Mouse (Mus musculus): ENCODE data around the gene Lingo2. TPM values are rescaled to one million over a fixed set of nuclear protein-coding genes. Genes with fewer than 3 reads are reported as not detected.

Lingo2 gene
- polyA plus RNA-seq, 1 experiment = not detected

DNA sequence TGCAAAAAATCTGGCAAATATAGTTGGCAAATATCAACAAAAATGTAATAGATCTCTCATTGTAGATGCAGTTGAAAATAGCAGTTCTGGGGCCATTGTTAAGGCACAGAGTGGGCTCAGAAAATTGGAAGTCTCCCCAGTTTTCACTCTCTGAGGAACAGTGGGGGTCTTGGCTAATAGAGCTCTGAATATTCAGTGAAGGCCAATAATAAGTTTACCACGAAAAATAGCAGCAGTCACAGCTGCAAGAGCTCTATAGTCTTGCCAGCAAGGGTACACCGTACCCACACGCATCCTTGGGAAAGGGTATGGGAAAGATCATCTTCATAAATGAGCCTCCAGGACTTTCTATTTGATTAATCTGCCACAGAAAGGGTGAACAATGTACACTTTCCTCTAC lies 375.3 kb downstream of the Lingo2 start:
- no peaks in the 10 kb centered on the region for H3K4me1 ChIP-seq (ENCODE audit: control insufficient read depth, insufficient read depth, low read length)
- H3K4me3 ChIP-seq (ENCODE audit: insufficient read depth, low read length) = no peak overlapping the region
- TF ChIP-seq POLR2A (IDR thresholded peaks at IDR 0.05; ENCODE audit: borderline replicate concordance, low read depth, low read length) = no peak
- TF ChIP-seq CTCF (IDR thresholded peaks at IDR 0.05; ENCODE audit: low read depth, low read length) = no peak
- H3K27ac ChIP-seq (ENCODE audit: insufficient read depth, low read depth, low read length) = no peak overlapping the region

DNA sequence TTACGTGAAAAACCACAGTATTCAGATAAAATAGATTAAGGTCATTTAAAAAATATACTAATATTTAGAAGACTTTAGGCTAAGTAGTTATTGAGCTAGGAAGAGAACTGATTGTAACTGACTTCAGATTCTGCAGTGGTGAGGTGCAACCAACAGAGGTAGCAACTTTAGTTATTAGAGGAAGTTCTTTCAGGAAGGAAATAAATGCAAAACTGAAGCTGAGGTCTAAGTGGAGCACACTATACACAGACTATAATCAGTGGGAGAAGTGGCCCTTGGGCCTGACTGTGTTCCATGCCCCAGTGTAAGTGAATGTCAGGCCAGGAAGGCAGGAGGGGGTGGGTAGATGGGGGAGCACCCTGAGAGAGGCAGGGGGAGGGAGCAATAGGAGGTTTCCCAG lies 385.0 kb downstream of the Lingo2 start:
- TF ChIP-seq CTCF (IDR thresholded peaks at IDR 0.05; ENCODE audit: low read depth, low read length) (no peak), POLR2A (IDR thresholded peaks at IDR 0.05; ENCODE audit: borderline replicate concordance, low read depth, low read length) (no peak)
- H3K27ac ChIP-seq (ENCODE audit: insufficient read depth, low read depth, low read length) = no peak overlapping the region
- H3K4me3 ChIP-seq (ENCODE audit: insufficient read depth, low read length) = no peak overlapping the region
- H3K4me1 ChIP-seq (ENCODE audit: control insufficient read depth, insufficient read depth, low read length) = no peaks in the 10 kb centered on the region

- Histone ChIP-seq H3K4me3 (ENCODE audit: insufficient read depth, low read length) (no peak overlapping the region), H3K4me1 (ENCODE audit: control insufficient read depth, insufficient read depth, low read length) (no peaks in the 10 kb centered on the region), H3K27ac (ENCODE audit: insufficient read depth, low read depth, low read length) (no peak overlapping the region)
- no peak for TF ChIP-seq POLR2A (IDR thresholded peaks at IDR 0.05; ENCODE audit: borderline replicate concordance, low read depth, low read length)
- no peak for TF ChIP-seq CTCF (IDR thresholded peaks at IDR 0.05; ENCODE audit: low read depth, low read length)
Observed at GRCm38 (mm10) chr4:36560997-36561396, 390.6 kb downstream of the Lingo2 start.

DNA sequence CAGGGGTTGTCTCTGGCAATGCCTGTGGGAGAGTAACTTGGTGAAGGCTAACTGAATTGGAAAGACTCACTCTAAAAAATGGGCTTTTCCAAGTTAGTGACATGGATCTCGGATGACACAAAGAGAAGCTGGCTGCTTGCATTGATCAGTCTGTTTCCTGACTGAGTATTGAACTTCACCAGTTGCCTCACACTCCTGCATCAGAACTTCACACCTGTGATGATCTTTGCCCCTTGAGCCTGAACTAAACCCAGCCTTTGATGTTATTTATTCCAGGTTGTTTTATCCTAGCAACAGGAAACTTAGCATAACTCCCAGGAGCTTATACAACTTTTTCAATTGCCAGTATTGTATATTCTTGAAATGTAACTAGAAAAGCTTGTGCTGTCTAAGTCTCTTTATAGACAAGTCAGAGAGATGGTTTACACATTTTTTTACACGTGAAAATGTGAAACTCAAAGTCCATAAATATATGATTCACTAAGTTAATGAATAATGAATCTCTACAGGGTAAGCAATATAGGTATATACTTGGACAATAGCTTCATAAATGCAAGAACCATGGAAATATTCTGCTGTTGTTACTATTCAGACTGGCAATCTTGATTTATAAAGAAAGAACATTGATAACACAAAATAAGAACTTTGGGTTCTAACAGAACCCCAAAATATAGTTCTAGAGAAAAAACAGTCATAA lies 410.7 kb downstream of the Lingo2 start:
- TF ChIP-seq POLR2A (IDR thresholded peaks at IDR 0.05; ENCODE audit: borderline replicate concordance, low read depth, low read length) = no peak
- no peak for TF ChIP-seq CTCF (IDR thresholded peaks at IDR 0.05; ENCODE audit: low read depth, low read length)
- Histone ChIP-seq H3K4me3 (ENCODE audit: insufficient read depth, low read length) (no peak overlapping the region), H3K27ac (ENCODE audit: insufficient read depth, low read depth, low read length) (no peak overlapping the region), H3K4me1 (ENCODE audit: control insufficient read depth, insufficient read depth, low read length) (no peaks in the 10 kb centered on the region)

- Histone ChIP-seq H3K4me1 (ENCODE audit: control insufficient read depth, insufficient read depth, low read length) (no peaks in the 10 kb centered on the region), H3K27ac (ENCODE audit: insufficient read depth, low read depth, low read length) (no peak overlapping the region), H3K4me3 (ENCODE audit: insufficient read depth, low read length) (no peak overlapping the region)
- TF ChIP-seq CTCF (IDR thresholded peaks at IDR 0.05; ENCODE audit: low read depth, low read length) = no peak
- TF ChIP-seq POLR2A (IDR thresholded peaks at IDR 0.05; ENCODE audit: borderline replicate concordance, low read depth, low read length) = no peak
Observed at GRCm38 (mm10) chr4:36533895-36534294, 417.7 kb downstream of the Lingo2 start.

DNA sequence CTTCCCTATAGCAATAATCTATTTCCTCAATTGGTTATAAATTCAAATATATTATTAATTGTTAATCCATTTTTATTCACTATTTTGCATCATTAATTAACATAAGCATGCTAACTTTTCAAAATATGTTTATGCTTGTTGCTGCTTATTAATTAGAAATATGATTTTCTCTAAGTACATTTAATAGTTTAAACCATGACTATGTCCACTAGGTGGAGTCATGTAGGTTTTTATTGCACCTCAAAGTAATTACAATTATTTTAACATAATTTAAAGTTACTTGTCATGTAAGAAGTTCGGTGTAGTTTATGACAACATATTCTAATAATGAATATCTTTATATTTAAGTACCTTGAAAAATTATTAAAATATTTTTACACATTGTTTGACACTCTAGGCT lies 461.3 kb downstream of the Lingo2 start:
- no peaks in the 10 kb centered on the region for H3K4me1 ChIP-seq (ENCODE audit: control insufficient read depth, insufficient read depth, low read length)
- no peak for TF ChIP-seq POLR2A (IDR thresholded peaks at IDR 0.05; ENCODE audit: borderline replicate concordance, low read depth, low read length)
- no peak for TF ChIP-seq CTCF (IDR thresholded peaks at IDR 0.05; ENCODE audit: low read depth, low read length)
- no peak overlapping the region for H3K27ac ChIP-seq (ENCODE audit: insufficient read depth, low read depth, low read length)
- no peak overlapping the region for H3K4me3 ChIP-seq (ENCODE audit: insufficient read depth, low read length)

DNA sequence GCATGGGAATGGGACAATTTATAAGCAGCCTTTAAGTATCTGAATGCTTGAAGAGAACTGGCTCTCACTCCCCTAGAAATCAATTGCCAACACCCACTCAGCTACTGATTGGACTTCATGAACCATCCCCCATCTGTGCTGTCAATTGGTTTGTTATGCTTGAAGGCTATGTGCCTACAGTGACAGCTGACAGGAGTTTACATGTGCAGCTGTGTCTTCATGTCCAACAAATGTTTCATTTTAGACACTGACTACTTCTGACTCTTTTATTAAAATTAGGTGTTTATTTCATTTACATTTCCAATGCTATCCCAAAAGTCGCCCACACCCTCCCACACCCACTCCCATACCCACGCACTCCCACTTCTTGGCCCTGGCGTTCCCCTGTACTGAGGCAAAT lies 516.3 kb downstream of the Lingo2 start:
- no peak overlapping the region for H3K4me3 ChIP-seq (ENCODE audit: insufficient read depth, low read length)
- no peaks in the 10 kb centered on the region for H3K4me1 ChIP-seq (ENCODE audit: control insufficient read depth, insufficient read depth, low read length)
- no peak overlapping the region for H3K27ac ChIP-seq (ENCODE audit: insufficient read depth, low read depth, low read length)
- no peak for TF ChIP-seq POLR2A (IDR thresholded peaks at IDR 0.05; ENCODE audit: borderline replicate concordance, low read depth, low read length)

GRCm38 (mm10) chr4:36426192-36426591 lies 525.4 kb downstream of the Lingo2 start:
- TF ChIP-seq POLR2A (IDR thresholded peaks at IDR 0.05; ENCODE audit: borderline replicate concordance, low read depth, low read length) = no peak
- no peak for TF ChIP-seq CTCF (IDR thresholded peaks at IDR 0.05; ENCODE audit: low read depth, low read length)
- no peak overlapping the region for H3K4me3 ChIP-seq (ENCODE audit: insufficient read depth, low read length)
- no peaks in the 10 kb centered on the region for H3K4me1 ChIP-seq (ENCODE audit: control insufficient read depth, insufficient read depth, low read length)
- H3K27ac ChIP-seq (ENCODE audit: insufficient read depth, low read depth, low read length) = no peak overlapping the region

DNA sequence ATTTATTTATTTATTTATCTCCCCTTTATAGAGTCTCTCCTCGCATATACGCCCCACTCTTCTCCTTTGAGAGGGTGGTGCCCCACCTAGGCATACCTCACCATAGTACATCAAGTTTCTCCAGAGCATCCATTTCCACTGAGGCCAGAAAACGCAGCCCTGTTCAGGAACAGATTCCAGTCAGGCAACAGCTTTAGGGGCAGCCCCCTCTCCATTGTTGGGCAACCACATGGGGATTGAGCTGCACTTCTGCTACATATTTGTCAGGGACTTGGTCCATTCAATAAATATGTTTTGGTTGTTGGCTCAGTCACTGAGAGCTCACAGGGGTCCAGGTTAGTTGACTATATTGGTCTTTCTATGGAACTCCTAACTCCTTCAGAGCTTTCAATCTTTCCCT lies 544.2 kb downstream of the Lingo2 start:
- TF ChIP-seq CTCF (IDR thresholded peaks at IDR 0.05; ENCODE audit: low read depth, low read length) = no peak
- TF ChIP-seq POLR2A (IDR thresholded peaks at IDR 0.05; ENCODE audit: borderline replicate concordance, low read depth, low read length) = no peak
- Histone ChIP-seq H3K27ac (ENCODE audit: insufficient read depth, low read depth, low read length) (no peak overlapping the region), H3K4me3 (ENCODE audit: insufficient read depth, low read length) (no peak overlapping the region), H3K4me1 (ENCODE audit: control insufficient read depth, insufficient read depth, low read length) (no peaks in the 10 kb centered on the region)

DNA sequence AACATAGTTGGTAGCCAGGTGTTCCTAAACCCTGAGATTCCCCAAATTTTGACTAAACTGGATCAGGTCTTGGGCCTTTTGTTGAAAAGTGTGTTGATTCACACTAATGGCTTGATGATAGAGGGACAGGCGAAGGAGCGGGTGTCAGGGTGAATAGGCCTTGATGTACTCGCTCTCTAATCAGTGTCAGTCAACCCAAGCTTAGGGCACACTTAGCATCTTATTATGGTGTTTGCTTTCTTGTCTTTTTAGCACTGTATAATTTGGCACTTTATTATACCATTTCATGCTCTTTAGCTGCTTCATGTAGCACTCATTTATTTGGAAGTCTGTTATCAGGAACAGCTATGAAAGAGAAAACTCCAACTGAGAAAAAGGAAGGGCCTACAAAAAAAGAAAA lies 582.6 kb downstream of the Lingo2 start:
- H3K27ac ChIP-seq (ENCODE audit: insufficient read depth, low read depth, low read length) = no peak overlapping the region
- no peak overlapping the region for H3K4me3 ChIP-seq (ENCODE audit: insufficient read depth, low read length)
- no peaks in the 10 kb centered on the region for H3K4me1 ChIP-seq (ENCODE audit: control insufficient read depth, insufficient read depth, low read length)
- TF ChIP-seq CTCF (IDR thresholded peaks at IDR 0.05; ENCODE audit: low read depth, low read length) (no peak), POLR2A (IDR thresholded peaks at IDR 0.05; ENCODE audit: borderline replicate concordance, low read depth, low read length) (no peak)

- TF ChIP-seq CTCF (IDR thresholded peaks at IDR 0.05; ENCODE audit: low read depth, low read length) = no peak
- no peak for TF ChIP-seq POLR2A (IDR thresholded peaks at IDR 0.05; ENCODE audit: borderline replicate concordance, low read depth, low read length)
- H3K4me1 ChIP-seq (ENCODE audit: control insufficient read depth, insufficient read depth, low read length) = no peaks in the 10 kb centered on the region
- no peak overlapping the region for H3K4me3 ChIP-seq (ENCODE audit: insufficient read depth, low read length)
- no peak overlapping the region for H3K27ac ChIP-seq (ENCODE audit: insufficient read depth, low read depth, low read length)
Observed at GRCm38 (mm10) chr4:36354401-36354800, 597.1 kb downstream of the Lingo2 start.
